Mouse (Mus musculus): ENCODE measurements around the gene Gm49630.
"Not testable (repeated sequence)": the region's sequence is repeated elsewhere in the genome, so short reads cannot be mapped to it uniquely, and the experiment has no call there.

GRCm38 (mm10) chr17:7365615-7366014 lies 6.2 kb downstream of the Gm49630 start:
- TF ChIP-seq CTCF (IDR thresholded peaks at IDR 0.05; ENCODE audit: borderline replicate concordance, insufficient read depth, low read length); POLR2A (IDR thresholded peaks at IDR 0.05; ENCODE audit: low read depth, low read length): not testable (repeated sequence)
